Mouse (Mus musculus): ENCODE measurements around the gene Zfp853.

The Zfp853 gene

GRCm38 (mm10) chr5:143253186-143253880 lies 40.1 kb downstream of the Zfp853 start:
- DNase-seq (ENCODE audit: low spot score), result no peak

DNA sequence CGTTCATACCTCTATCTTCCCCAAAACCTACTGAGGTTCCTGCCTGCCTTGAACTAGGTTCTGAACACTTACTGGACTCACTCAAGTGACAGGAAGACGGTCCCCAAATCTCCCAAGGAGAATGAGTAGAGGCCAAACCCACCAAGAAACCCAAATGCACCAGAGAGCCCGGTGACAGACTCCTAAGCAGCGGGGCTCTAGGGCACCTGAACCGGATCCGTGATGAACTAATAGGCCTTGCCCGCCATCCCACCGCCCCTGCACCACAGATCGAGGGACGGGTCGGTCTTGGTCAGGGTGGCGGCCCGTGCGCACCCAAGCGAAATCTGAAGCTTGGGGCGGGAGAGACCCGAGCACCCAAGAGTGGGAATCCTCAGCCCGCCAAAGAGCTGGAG lies 40.6 kb downstream of the Zfp853 start:
- DNase-seq (ENCODE audit: low spot score), result no peak

DNA sequence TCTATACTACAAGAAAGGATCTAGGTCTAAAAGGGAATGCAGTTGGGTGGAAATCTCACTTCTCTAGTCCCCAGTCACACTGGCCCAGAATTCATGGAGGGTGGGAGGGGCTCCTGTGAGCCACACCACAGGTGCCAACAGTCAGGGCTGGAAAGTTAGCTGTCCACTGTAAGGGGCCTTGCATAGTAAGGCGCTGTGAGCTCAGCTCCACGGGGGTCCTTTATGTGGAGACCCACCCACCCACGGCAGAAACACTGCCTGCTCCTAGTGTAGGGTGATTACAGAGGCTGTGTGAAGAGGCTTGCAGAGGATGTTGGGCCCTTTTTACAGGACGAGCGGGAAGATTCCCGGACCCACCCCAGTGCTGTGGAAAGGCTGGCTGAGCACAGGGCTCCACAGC lies 41.4 kb downstream of the Zfp853 start:
- DNase-seq (ENCODE audit: low spot score), result no peak

DNA sequence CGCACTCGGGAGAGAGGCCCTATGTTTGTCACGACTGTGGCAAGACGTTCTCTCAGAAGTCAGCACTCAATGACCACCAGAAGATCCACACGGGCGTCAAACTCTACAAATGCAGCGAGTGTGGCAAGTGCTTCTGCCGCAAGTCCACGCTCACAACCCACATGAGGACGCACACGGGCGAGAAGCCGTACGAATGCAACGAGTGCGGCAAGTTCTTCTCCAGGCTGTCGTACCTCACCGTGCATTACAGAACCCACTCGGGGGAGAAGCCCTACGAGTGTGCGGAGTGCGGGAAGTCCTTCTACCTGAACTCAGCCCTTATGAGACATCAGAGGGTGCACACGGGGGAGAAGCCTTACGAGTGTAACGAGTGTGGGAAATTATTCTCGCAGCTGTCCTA lies 48.5 kb downstream of the Zfp853 start:
- no peak for DNase-seq (ENCODE audit: low spot score)

Data from yolk sac, embryonic 10.5 days (tissue).